Mouse (Mus musculus) cerebellum, adult 2 months (tissue): ENCODE data around the gene Gnai1. TPM values are rescaled to one million over a fixed set of nuclear protein-coding genes. Genes with fewer than 3 reads are reported as not detected.

Source experiments
- DNase-seq, 2 experiments: peaks; one replicate each; pipeline ENCODE4 v3.0.0; 2021
- H3K27ac ChIP-seq: fragments of 200-500 bp; 2 replicates; pipeline ENCODE4 v1.5.1; 2012; ENCODE audit warnings: low read length, control low read depth, inconsistent platforms; ENCODE audit not compliant: insufficient read depth
- H3K27me3 ChIP-seq: fragments of 200-500 bp; 2 replicates; pipeline ENCODE4 v1.6.1; 2012; ENCODE audit warnings: inconsistent platforms, mild to moderate bottlenecking, low read length, moderate library complexity; ENCODE audit not compliant: control insufficient read depth, insufficient read depth
- H3K4me1 ChIP-seq: fragments of 200-500 bp; 2 replicates; pipeline ENCODE4 v1.6.1; 2011; ENCODE audit warnings: low read length; ENCODE audit not compliant: control insufficient read depth, insufficient read depth
- H3K4me3 ChIP-seq: fragments of 200-500 bp; replicated peaks from 2 replicates; pipeline ENCODE3; 2011; ENCODE audit warnings: mild to moderate bottlenecking, low read depth, low read length, control low read depth; ENCODE audit not compliant: insufficient read depth
- CTCF ChIP-seq: fragments of 200-500 bp; IDR thresholded peaks from 2 replicates; pipeline ENCODE4 v1.5.1; 2011; ENCODE audit warnings: low read depth, mild to moderate bottlenecking, control low read depth, low read length, moderate library complexity, borderline replicate concordance; ENCODE audit not compliant: insufficient read depth
- POLR2A ChIP-seq: fragments of 200-500 bp; IDR thresholded peaks from 2 replicates; pipeline ENCODE4 v1.6.1; 2011; ENCODE audit warnings: low read length, control low read depth, borderline replicate concordance; ENCODE audit not compliant: insufficient read depth
- WGBS: fragments of 180-500 bp; shearing (Covaris S2); methylation state at CpG from one replicate; pipeline ENCODE4 v1.1.7; 2018; 5-methylcytosine and 5-hydroxymethylcytosine counted together
- polyA plus RNA-seq: library from polyadenylated mRNA; depleted of rRNA; stranded (reverse); fragments of >200 nt; gene quantifications from 2 replicates; pipeline ENCODE4 v1.2.3, GENCODE M21; 2012

Gene Gnai1
- polyA plus RNA-seq, 1 experiment: 108 TPM

- no peak for DNase-seq
- H3K27me3 ChIP-seq: no peaks in the 10 kb centered on the region
- TF ChIP-seq CTCF (no peak), POLR2A (no peak)
- WGBS: 92% methylated on average over 2 of the region's 2 CpGs
- H3K4me3 ChIP-seq: no peak overlapping the region
- no peak overlapping the region for H3K27ac ChIP-seq
- H3K4me1 ChIP-seq: no peaks in the 10 kb centered on the region
Observed at GRCm38 (mm10) chr5:18218292-18218691, 141.9 kb downstream of the Gnai1 start.

GRCm38 (mm10) chr5:18217856-18218255 lies 142.3 kb downstream of the Gnai1 start:
- TF ChIP-seq POLR2A: no peak
- TF ChIP-seq CTCF: no peak
- no peaks in the 10 kb centered on the region for H3K4me1 ChIP-seq
- H3K27me3 ChIP-seq: no peaks in the 10 kb centered on the region
- DNase-seq: no peak
- H3K4me3 ChIP-seq: no peak overlapping the region
- no peak overlapping the region for H3K27ac ChIP-seq
